Mouse (Mus musculus): ENCODE data around the gene Myh1. TPM values are rescaled to one million over a fixed set of nuclear protein-coding genes. Genes with fewer than 3 reads are reported as not detected.

The Myh1 gene
- polyA plus RNA-seq, 1 experiment from 2014 or later: 2.1 TPM

DNA sequence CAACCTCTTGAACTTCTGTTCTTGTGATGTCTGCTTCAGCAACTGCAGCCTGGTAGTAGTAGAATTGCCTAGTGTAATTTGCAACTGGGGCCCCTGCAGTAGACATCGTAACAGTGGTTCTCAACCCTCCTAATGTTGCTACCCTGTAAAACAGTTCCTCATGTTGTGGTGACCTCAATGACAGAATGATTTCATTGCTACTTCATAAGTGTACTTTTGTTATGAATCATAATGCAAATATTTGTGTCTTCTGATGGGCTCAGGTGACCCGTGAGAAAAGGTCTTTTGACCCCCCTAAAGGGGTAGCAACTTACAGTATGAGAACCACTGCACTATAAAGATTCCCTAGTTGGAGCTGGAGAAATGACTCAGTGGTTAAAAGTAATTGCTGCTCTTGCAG, 27.4 kb upstream of the Myh1 start:
- 87% methylated on average over 2 of the region's 2 CpGs for WGBS
- Histone ChIP-seq H3K4me3 (no peak overlapping the region), H3K9ac (no peak overlapping the region), H3K4me2 (replicated peaks) (no peak overlapping the region), H3K9me3 (no peaks in the 10 kb centered on the region), H3K4me1 (no peaks in the 10 kb centered on the region), H3K27me3 (no peaks in the 10 kb centered on the region), H3K27ac (no peak overlapping the region), H3K36me3 (no peaks in the 10 kb centered on the region)
- ATAC-seq (ENCODE audit: low FRiP score, low read depth): no peak

DNA sequence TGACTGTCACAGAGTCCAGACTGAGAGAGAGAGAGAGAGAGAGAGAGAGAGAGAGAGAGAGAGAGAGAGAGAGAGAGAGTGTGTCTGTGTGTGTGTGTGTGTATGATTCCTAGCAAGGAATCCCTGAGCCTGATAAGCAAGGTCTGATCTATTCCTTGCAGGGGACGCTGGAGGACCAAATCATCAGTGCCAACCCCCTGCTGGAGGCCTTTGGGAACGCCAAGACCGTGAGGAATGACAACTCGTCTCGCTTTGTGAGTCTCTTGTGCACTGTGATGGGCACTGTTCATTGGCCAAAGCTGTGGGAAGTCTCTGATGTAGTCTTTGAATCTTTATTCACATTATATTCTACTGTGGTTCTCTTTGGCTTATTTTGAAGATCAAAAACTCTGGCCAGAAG, 23.5 kb upstream of the Myh1 start:
- no peak overlapping the region for H3K4me3 ChIP-seq
- no peak overlapping the region for H3K9ac ChIP-seq
- no peak overlapping the region for H3K4me2 ChIP-seq (replicated peaks)
- no peak for ATAC-seq (ENCODE audit: low FRiP score, low read depth)
- no peaks in the 10 kb centered on the region for H3K36me3 ChIP-seq
- no peak overlapping the region for H3K27ac ChIP-seq
- H3K27me3 ChIP-seq: no peaks in the 10 kb centered on the region
- H3K4me1 ChIP-seq: no peaks in the 10 kb centered on the region
- WGBS: 66% methylated on average over 5 of the region's 5 CpGs
- H3K9me3 ChIP-seq: no peaks in the 10 kb centered on the region

DNA sequence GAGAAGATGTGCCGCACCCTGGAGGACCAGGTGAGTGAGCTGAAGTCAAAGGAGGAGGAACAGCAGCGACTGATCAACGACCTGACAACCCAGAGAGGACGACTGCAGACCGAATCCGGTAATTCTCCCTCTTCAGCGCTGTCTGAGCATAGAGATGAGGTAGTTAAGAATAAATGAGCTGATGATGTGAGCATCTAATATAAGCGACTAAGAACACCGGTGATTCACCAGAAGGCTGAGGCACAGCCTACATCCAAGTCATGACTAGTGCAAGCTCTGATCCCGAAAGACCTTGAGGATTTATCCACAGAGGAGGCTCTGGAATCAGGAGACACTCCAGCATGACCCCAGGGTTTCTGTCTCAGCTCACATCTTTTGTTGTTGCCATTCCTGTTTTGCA, 9.5 kb upstream of the Myh1 start:
- H3K4me3 ChIP-seq: no peak overlapping the region
- H3K9me3 ChIP-seq: no peaks in the 10 kb centered on the region
- no peak overlapping the region for H3K27ac ChIP-seq
- 78% methylated on average over 10 of the region's 10 CpGs for WGBS
- H3K27me3 ChIP-seq: no peaks in the 10 kb centered on the region
- H3K36me3 ChIP-seq: no peaks in the 10 kb centered on the region
- ATAC-seq (ENCODE audit: low FRiP score, low read depth): no peak
- no peaks in the 10 kb centered on the region for H3K4me1 ChIP-seq
- no peak overlapping the region for H3K4me2 ChIP-seq (replicated peaks)
- H3K9ac ChIP-seq: no peak overlapping the region

DNA sequence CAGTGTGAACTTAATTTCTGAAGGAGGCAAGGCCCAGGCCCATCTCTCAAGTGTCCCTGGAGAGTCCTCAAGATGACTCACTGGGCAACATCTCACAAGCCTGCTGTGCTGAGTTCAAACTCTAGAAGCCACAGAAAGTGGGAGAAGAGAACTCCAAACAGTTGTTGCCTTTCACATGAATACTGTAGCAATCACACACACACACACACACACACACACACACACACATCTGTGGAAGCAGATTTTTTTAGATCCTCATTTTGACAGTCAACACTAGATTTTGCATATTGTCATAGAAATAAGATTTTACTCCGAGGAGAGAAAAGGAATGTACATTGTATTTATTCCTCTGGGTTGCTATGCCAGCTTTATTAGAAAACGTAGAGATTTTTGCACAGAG, 9.0 kb upstream of the Myh1 start:
- Histone ChIP-seq H3K27me3 (no peaks in the 10 kb centered on the region), H3K27ac (no peak overlapping the region), H3K9ac (no peak overlapping the region), H3K4me1 (no peaks in the 10 kb centered on the region), H3K9me3 (no peaks in the 10 kb centered on the region), H3K36me3 (no peaks in the 10 kb centered on the region), H3K4me2 (replicated peaks) (no peak overlapping the region), H3K4me3 (no peak overlapping the region)
- WGBS: 92% methylated on average over 2 of the region's 2 CpGs
- ATAC-seq (ENCODE audit: low FRiP score, low read depth): no peak

DNA sequence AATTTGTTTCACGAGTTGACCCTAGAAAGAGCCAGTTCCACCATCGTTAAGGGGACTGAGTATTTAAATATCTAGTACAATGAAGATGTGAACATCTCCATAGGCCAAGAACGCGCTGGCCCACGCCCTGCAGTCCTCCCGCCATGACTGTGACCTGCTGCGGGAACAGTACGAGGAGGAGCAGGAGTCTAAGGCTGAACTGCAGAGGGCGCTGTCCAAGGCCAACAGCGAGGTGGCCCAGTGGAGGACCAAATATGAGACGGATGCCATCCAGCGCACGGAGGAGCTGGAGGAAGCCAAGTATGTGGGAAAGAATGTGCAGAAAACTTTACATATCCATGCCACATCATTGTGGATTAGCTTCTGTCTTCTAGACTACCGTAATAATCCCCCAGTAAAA, 8.4 kb upstream of the Myh1 start:
- no peak overlapping the region for H3K9ac ChIP-seq
- 83% methylated on average over 14 of the region's 14 CpGs for WGBS

DNA sequence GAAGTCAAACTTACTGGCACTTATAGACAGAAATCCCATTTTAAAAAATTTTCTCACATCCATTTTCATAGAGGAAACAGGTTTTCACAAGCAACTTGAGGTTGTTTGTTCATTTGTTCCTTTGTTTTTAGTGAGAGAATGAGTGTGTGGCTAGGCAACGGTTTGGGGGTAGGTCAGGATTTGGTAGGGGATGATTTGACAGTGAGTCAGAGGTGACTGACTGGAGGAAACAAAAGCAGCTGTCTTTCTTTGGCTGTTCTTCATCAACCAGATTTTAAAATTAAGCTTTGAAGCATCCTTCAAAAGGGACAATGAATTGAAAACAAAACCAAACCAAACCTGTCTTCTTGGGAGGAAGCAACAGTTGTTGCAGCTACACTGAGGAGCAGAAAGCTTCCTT, 531 bp upstream of the Myh1 start:
- 65% methylated on average over 1 of the region's 1 CpGs for WGBS
- Histone ChIP-seq H3K4me1 (no peaks in the 10 kb centered on the region), H3K36me3 (no peaks in the 10 kb centered on the region), H3K9ac (no peak overlapping the region), H3K27me3 (no peaks in the 10 kb centered on the region), H3K4me2 (replicated peaks) (no peak overlapping the region), H3K27ac (no peak overlapping the region), H3K4me3 (no peak overlapping the region), H3K9me3 (no peaks in the 10 kb centered on the region)
- ATAC-seq (ENCODE audit: low FRiP score, low read depth): no peak

More for the DNA sequence above, 8.4 kb upstream of the Myh1 start:
- H3K4me1 ChIP-seq: no peaks in the 10 kb centered on the region
- H3K27me3 ChIP-seq: no peaks in the 10 kb centered on the region
- no peak overlapping the region for H3K4me3 ChIP-seq
- ATAC-seq (ENCODE audit: low FRiP score, low read depth): no peak
- H3K4me2 ChIP-seq (replicated peaks): no peak overlapping the region
- H3K27ac ChIP-seq: no peak overlapping the region
- H3K9me3 ChIP-seq: no peaks in the 10 kb centered on the region
- no peaks in the 10 kb centered on the region for H3K36me3 ChIP-seq

DNA sequence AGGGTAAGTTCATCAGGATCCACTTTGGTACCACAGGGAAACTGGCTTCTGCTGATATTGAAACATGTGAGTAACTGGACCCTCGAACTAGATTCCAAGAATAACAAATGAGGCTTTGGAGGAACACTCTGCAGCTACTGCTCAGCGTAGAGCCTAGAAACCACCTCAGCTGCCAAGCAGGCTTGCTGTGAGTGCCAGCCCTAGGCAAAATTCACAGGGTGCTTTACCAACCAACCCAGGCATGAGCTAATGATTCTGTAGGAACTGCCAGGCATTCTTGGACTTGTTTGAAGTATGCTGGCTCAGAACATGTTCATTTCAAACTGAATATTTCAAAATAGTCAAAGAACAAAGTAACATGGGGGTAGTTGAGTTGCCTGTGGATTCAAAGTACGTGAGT, 4.9 kb downstream of the Myh1 start:
- Histone ChIP-seq H3K27ac (no peak overlapping the region), H3K4me1 (no peaks in the 10 kb centered on the region), H3K4me2 (replicated peaks) (no peak overlapping the region), H3K4me3 (no peak overlapping the region), H3K36me3 (no peaks in the 10 kb centered on the region), H3K9ac (no peak overlapping the region), H3K9me3 (no peaks in the 10 kb centered on the region), H3K27me3 (no peaks in the 10 kb centered on the region)
- WGBS: 78% methylated on average over 3 of the region's 3 CpGs
- no peak for ATAC-seq (ENCODE audit: low FRiP score, low read depth)

DNA sequence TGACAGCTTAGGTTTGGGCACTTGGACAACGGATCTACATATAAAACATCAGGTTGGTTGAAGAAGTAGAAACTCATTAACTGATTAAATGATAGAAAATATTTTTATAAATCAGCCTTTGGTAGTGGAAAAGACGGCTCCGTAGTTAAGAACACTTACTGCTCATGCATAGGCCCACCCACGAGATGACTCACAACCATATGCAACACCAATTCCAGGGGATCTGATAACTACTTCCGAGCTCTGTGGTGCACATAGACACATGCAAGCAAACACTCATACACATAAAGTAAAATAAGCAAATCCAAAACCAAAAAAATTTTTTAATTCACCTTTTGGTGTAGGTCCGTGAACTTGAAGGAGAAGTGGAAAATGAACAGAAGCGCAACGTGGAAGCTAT, 22.0 kb downstream of the Myh1 start:
- Histone ChIP-seq H3K27ac (no peak overlapping the region), H3K4me1 (no peaks in the 10 kb centered on the region), H3K9me3 (no peaks in the 10 kb centered on the region), H3K36me3 (no peaks in the 10 kb centered on the region), H3K9ac (no peak overlapping the region), H3K4me2 (replicated peaks) (no peak overlapping the region), H3K27me3 (no peaks in the 10 kb centered on the region), H3K4me3 (no peak overlapping the region)
- WGBS: 89% methylated on average over 8 of the region's 8 CpGs
- no peak for ATAC-seq (ENCODE audit: low FRiP score, low read depth)

DNA sequence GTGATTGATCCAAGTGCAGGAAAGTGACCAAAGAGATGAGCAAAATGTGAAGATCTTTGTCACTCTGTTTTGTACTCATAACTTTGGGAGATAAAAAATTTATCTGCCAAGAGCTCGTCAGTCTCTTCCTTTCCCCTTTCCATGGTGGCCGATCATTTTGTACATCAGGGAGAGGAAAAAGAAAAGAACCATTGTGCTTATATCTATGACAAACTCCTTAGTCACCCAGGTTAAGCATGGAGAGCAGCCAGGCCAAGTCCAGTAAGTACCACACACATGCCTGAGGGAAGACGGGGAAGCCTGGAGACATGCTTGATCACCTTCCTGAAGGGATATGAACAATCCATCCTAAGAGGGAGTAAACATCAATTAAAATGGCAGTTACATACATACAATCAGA, 24.6 kb downstream of the Myh1 start:
- no peak for ATAC-seq (ENCODE audit: low FRiP score, low read depth)
- 86% methylated on average over 3 of the region's 3 CpGs for WGBS
- Histone ChIP-seq H3K27ac (no peak overlapping the region), H3K27me3 (no peaks in the 10 kb centered on the region), H3K4me2 (replicated peaks) (no peak overlapping the region), H3K9me3 (no peaks in the 10 kb centered on the region), H3K4me1 (no peaks in the 10 kb centered on the region), H3K36me3 (no peaks in the 10 kb centered on the region), H3K9ac (no peak overlapping the region), H3K4me3 (no peak overlapping the region)

DNA sequence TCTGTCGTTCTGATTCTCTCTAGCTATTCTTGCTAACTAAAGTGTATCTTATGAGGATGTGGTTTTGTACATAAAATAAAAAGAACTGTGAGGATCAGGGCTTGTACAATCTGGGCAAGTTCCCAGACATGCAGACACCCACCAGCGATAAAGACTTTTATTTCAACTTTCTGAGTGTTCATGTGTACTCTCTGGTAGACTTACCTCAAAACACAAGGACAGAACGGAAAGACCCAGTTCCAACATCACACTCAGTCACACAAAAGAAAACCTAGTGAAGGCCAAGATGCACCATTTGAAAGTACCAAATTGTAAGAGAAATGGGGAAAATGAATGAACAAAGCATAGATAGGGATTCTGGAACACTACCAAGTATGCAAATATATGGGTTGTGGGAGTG, 28.9 kb downstream of the Myh1 start:
- WGBS: 85% methylated on average over 3 of the region's 3 CpGs
- no peaks in the 10 kb centered on the region for H3K4me1 ChIP-seq
- H3K27ac ChIP-seq: no peak overlapping the region
- no peak overlapping the region for H3K4me2 ChIP-seq (replicated peaks)
- H3K27me3 ChIP-seq: no peaks in the 10 kb centered on the region
- ATAC-seq (ENCODE audit: low FRiP score, low read depth): no peak
- H3K36me3 ChIP-seq: no peaks in the 10 kb centered on the region
- H3K4me3 ChIP-seq: no peak overlapping the region
- H3K9me3 ChIP-seq: 0 out of 2 replicates have a peak, but pooled peaks cover 5% of the 10 kb centered on the region
- no peak overlapping the region for H3K9ac ChIP-seq

DNA sequence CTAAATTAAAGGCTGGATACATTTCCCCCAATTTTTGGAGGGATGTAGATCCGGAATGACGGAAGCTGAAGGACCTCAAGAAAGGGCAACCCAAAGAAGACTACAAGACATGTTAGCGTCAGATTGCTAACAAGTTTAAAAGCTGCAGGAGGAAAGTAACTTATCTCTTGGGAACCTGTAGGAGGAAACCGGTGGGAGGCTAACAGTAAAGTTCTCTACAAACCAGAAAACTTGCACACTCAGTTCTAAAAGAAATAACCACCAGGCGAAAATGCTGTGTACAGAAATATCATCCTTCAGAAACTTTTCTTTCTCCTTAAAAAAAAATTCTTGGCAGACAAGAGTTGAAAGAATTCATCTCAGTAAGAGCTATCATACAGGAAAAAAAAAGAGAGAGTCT, 29.3 kb downstream of the Myh1 start:
- H3K4me3 ChIP-seq: no peak overlapping the region
- H3K9me3 ChIP-seq: 0 out of 2 replicates have a peak, but pooled peaks cover 5% of the 10 kb centered on the region
- H3K27me3 ChIP-seq: no peaks in the 10 kb centered on the region
- no peak overlapping the region for H3K4me2 ChIP-seq (replicated peaks)
- 80% methylated on average over 5 of the region's 5 CpGs for WGBS
- no peaks in the 10 kb centered on the region for H3K4me1 ChIP-seq
- H3K9ac ChIP-seq: no peak overlapping the region
- no peak overlapping the region for H3K27ac ChIP-seq
- H3K36me3 ChIP-seq: no peaks in the 10 kb centered on the region
- no peak for ATAC-seq (ENCODE audit: low FRiP score, low read depth)

DNA sequence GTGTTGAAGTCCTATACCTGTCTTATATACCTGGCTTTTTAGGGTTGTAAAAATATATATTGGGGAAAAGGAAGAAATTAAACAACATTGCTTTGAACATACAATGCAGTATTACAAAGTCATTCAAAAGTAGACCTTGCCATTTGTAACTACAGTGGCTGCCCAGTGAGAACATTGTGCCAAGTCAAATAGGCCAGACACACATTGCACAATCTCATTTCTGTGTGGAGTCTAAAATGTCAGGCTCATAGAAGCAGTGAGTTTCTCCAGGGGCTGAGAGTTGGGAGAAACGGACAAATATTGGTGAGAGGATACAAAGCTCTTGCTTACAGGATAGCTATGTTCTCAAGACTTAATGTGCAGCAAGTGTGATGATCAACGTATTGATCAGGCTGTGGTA, 30.1 kb downstream of the Myh1 start:
- Histone ChIP-seq H3K4me1 (no peaks in the 10 kb centered on the region), H3K4me2 (replicated peaks) (no peak overlapping the region), H3K9me3 (0 out of 2 replicates have a peak, but pooled peaks cover 5% of the 10 kb centered on the region), H3K9ac (no peak overlapping the region), H3K36me3 (no peaks in the 10 kb centered on the region), H3K27ac (no peak overlapping the region), H3K27me3 (no peaks in the 10 kb centered on the region), H3K4me3 (no peak overlapping the region)
- ATAC-seq (ENCODE audit: low FRiP score, low read depth): no peak
- 81% methylated on average over 2 of the region's 2 CpGs for WGBS

DNA sequence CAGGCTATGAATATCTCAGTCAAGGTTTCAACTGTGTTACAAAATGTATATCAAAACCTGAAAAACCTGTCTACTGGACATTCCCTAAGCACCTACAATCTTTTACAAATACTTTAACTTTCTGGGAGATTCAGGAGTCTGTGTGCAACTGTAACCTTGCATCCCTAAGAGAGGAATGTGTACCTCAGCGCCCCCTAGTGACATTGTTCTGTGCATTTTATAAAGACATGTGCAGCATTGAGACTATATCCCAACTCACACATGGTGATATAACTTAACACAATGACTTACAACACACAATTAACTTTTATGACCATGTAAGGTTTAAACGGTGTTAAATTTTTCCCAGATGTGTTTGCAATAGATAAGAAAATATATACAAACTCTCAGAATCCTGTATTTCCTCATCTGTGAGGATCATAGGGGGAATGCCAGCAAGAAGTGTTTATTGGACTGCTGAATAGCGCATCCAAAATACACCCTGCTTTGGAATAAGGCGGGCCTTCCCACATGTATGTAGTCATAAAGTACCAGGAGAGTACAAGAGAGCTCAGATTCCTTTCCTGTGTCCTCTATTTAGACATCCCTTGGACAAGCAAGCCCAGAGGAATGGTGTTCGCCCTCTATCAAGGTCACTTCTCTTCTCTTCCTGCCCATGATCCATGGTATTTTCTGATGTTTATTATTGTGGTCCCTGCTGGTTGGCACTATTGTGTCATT, 35.9 kb downstream of the Myh1 start:
- H3K4me2 ChIP-seq (replicated peaks): no peak overlapping the region
- H3K4me1 ChIP-seq: peaks cover 4% of the 10 kb centered on the region; the same call in 1 of the 2 replicates
- 0 out of 2 replicates have a peak, but pooled peaks cover 5% of the 10 kb centered on the region for H3K9me3 ChIP-seq
- no peak overlapping the region for H3K27ac ChIP-seq
- ATAC-seq (ENCODE audit: low FRiP score, low read depth): no peak
- H3K27me3 ChIP-seq: no peaks in the 10 kb centered on the region
- H3K4me3 ChIP-seq: no peak overlapping the region
- H3K9ac ChIP-seq: no peak overlapping the region
- H3K36me3 ChIP-seq: no peaks in the 10 kb centered on the region
- WGBS: 52% methylated on average over 5 of the region's 5 CpGs

Data from limb, embryonic 13.5 days (tissue).